Comparison of ENCODE assay signal across 8 mouse cellular contexts in the genomic region with DNA sequence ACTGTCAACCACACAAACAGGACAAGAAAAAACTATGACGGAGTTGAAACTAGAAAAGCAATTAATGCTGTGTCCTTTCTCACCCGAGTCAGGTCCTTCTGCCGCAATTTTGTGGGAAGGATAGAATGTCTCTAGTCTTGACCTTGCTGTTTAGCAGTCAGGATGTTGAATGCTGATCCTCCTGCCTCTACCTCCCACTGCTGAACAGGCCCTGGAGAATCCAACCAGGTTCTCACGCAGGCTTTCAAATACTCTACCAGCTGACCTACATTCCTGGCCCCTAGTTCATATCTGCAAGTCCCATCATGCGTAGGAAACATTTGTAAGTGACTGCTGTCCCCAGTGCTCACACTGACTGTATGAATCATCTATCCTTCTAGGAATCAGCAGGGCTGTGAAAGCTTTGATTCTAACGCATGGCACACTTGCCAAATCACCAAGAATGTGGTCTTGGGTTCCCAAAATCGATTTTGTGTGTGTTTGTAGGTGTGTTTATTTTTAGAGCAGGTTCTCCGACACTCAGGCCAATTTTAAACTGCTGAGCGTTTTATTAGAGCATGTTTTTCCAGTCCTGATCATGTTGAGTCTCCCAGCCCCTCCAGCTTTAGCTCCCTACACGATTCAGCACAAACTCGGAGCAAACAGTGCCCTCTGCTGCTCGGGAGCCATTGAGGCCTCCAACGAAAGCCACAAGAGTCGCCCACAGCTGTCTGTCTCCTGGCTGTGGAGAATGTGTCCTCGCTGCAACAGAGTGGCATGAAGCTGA.
DNase-seq lines count a peak whose midpoint lies in the region; ATAC-seq and TF ChIP-seq lines count a peak whose summit lies in the region.

No protein-coding gene starts in this region.

- 46% methylated on average over 15 of the region's 15 CpGs for WGBS in thymus, adult 2 months
- WGBS in lung, embryonic 14.5 days, result 36% methylated on average over 15 of the region's 15 CpGs

- 0 out of 2 replicates have a peak, but pooled peaks have one; percentile 22 for TF ChIP-seq CTCF in thymus, adult 2 months (IDR thresholded peaks at IDR 0.05; ENCODE audit: borderline replicate concordance, control insufficient read depth, extremely low read depth, insufficient read depth, low read length, poor library complexity)
- TF ChIP-seq CTCF in lung, embryonic 14.5 days (IDR thresholded peaks at IDR 0.05; ENCODE audit: low read depth), result peak; percentile 66

- H3K27me3 ChIP-seq in thymus, adult 2 months (ENCODE audit: control insufficient read depth, insufficient read depth, low read length), result no peaks in the 10 kb centered on the region
- H3K27me3 ChIP-seq in lung, embryonic 14.5 days (ENCODE audit: insufficient read depth, low read length), result no peaks in the 10 kb centered on the region

- no peak overlapping the region for H3K9ac ChIP-seq in lung, embryonic 14.5 days

- H3K4me1 ChIP-seq in thymus, adult 2 months (replicated peaks; ENCODE audit: control insufficient read depth, insufficient read depth, low read length), result no peaks in the 10 kb centered on the region
- no peaks in the 10 kb centered on the region for H3K4me1 ChIP-seq in lung, embryonic 14.5 days (ENCODE audit: insufficient read depth)

- TF ChIP-seq POLR2A in thymus, adult 2 months (IDR thresholded peaks at IDR 0.05; ENCODE audit: control insufficient read depth, extremely low read depth, insufficient read depth, low read length, poor library complexity), result no peak

- H3K27ac ChIP-seq in thymus, adult 2 months (ENCODE audit: control insufficient read depth, insufficient read depth, low read length), result no peak overlapping the region
- H3K27ac ChIP-seq in lung, embryonic 14.5 days (ENCODE audit: low read depth), result no peak overlapping the region

- H3K9me3 ChIP-seq in lung, embryonic 14.5 days (ENCODE audit: low read depth, low read length), result no peaks in the 10 kb centered on the region

- DNase-seq in thymus, adult 2 months, result peak; percentile 24
- no peak for DNase-seq in thymus, adult 18-20 months
- DNase-seq in cerebellum, postnatal 14 days, result peak; percentile 64 to 75
- DNase-seq in gastrocnemius, adult 18-20 months (ENCODE audit: low spot score), result peak; percentile 24
- peak; percentile 45 to 78 for DNase-seq in kidney, postnatal 36 days
- peak; percentile 81 for DNase-seq in lung, embryonic 14.5 days
- peak; percentile 61 to 74 for DNase-seq in right cerebral cortex, postnatal 10 days (ENCODE audit: low spot score in 2 of 2)

- H3K4me2 ChIP-seq in lung, embryonic 14.5 days, result no peak overlapping the region

- no peak overlapping the region for H3K4me3 ChIP-seq in thymus, adult 2 months (ENCODE audit: control insufficient read depth, insufficient read depth, low read length)
- H3K4me3 ChIP-seq in lung, embryonic 14.5 days (ENCODE audit: low read depth, low read length), result no peak overlapping the region

- H3K36me3 ChIP-seq in thymus, adult 2 months (ENCODE audit: control insufficient read depth, insufficient read depth, low read length), result no peaks in the 10 kb centered on the region
- no peaks in the 10 kb centered on the region for H3K36me3 ChIP-seq in lung, embryonic 14.5 days (ENCODE audit: insufficient read depth)

- ATAC-seq in lung, embryonic 14.5 days (ENCODE audit: insufficient read depth), result 0 out of 2 replicates have a peak, but pooled peaks have one; percentile 38
- no peak for ATAC-seq in erythroid progenitor cell, adult 5-6 weeks (replicated peaks; ENCODE audit: low FRiP score, poor library complexity, severe bottlenecking)

Comparison
In these comparisons a context has a peak if more than half of its experiments do, and no peak if none do; other contexts are left out.
1. DNase-seq: peak in thymus, adult 2 months (single experiment), cerebellum, postnatal 14 days (2 of 2), gastrocnemius, adult 18-20 months (single experiment), kidney, postnatal 36 days (2 of 2), lung, embryonic 14.5 days (single experiment) and right cerebral cortex, postnatal 10 days (2 of 2); none in thymus, adult 18-20 months (0 of 2).